Mouse (Mus musculus) lung, postnatal 10 days (tissue): Measurements from ENCODE around the gene Clec2e.

ENCODE experiments used
- DNase-seq: peaks from one replicate; pipeline ENCODE4 v3.0.0; 2021

Clec2e gene

DNA sequence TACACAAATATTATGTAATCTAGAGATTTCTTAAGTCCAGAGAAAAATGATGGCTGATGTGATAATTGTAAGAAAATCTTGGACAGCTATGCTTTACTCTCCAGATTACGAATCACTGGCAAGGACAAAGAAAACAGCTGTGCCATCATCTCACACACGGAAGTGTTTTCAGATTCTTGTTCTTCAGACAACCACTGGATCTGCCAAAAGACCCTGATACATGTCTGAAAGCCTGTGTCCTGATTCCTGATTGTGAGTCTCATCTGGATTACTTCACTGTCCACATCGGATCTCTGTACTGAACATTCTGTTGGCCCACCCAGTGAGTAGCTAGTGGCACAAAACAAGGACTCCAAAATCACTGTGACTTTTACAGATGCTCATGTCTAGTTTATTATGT, 44.5 kb downstream of the Clec2e start:
- no peak for DNase-seq

DNA sequence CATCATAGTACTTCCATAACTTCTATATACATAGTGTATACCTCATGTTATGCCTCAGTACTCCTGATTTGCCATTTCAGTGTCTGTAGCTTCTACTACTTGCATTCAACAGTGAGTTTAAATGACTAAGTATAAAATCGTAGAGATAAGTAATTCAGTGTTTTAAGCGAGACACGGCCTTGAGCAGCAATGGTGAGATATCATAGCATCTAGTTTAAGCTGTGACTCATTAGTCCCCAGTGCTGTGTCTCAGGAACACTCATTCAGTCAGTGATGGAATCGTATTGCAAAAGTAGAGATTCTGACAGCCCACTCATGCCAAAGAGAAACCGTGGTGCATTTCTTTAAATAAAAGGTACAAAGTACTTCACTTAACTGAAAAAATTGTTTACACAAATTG, 49.0 kb downstream of the Clec2e start:
- DNase-seq, result no peak

DNA sequence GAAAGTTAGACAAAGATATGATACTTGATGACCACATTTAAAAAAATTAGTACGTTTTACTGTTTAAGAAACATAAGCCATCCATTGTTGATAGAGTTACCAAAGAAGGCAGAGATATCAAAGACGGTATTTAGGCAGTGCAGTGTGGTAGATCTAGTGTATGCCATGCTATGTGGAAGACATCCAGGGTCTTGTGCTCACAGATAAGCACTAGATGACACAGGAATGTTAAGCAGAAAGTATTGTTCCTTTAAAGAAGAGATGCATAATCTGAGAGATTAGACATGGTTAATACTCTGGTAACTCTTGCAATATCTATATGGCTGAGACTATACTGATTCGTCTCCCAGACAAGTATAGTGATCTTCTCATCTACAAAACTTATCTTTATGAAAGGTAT, 49.6 kb downstream of the Clec2e start:
- no peak for DNase-seq

DNA sequence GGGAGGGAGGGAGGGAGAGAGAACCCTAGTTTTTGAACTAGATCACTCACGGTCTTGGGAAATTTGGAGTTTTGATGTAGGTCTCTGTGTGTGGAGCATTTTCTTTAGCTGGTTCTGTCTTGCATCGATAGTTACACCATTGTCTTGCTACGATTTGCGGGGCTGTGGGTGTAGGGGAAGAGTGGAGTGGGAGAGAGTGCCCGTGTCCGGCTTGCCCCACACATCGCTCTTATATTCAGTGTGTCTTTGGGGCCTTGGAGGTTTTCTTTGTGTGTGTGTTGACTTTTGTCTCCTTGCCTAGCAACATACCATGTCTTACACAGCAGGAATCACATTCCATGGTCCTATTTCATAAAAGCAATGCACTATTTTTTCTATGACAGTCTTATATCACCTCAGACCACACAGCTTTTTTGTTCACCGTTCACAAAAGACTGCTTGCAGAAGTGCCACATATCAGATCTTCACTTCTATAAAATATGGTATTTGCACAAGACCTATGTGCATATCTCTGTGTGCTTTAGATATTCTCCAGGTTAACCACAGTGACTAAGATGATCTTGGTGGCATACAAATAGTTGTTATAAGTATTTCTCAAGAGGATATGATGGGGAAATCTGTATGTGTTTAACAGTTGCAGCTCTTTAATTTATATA, 51.0 kb downstream of the Clec2e start:
- DNase-seq, result no peak

DNA sequence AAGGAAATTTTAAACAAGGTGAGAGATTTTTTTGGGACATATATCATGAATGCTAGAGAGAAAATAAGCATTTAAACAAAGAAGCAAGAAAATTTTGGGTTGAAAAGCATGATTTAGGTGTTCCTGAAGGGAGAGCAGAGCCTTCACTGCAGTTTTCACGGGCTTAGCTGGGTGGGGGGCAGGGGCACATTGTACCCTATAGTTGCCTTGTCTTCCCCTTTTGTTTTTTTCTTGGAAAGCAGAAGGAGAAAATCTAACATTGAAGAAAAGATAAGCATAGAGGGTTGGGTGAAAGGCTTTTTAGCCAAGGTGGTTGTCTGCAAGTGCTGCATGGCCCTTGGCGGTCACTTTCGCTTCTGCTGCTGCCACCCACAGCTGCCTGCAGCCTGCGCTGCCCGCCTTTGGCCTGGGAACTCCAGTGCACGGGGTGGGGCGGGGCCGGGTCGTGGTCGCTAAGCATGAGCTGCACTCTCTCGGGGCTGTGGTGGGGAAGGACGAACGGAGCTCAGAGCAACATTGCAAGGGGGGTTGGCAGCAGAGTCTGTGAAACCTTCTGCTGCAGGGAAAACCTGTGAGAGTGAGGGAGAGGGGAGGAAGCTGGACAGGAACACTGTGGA, 51.7 kb downstream of the Clec2e start:
- peak; percentile 78 for DNase-seq

DNA sequence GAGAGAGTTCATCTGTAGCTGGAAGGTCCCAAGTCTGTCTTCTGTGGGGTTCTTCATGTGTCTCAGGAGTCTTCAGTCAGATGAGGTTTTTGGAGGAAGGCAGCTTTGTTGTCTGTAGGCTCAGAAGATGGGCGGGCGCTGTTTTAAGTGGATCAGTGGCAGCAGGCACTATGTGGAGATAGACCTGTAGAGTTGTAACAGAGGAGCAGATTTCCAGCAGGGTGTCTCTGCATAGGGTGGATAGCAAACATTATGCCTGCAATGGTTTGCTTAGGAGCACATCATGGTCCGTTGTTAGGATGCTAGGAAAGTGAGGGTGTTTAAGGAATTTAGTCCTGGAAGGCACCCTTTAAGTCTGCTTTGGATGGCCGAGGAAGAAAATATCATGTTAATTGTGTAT, 52.3 kb downstream of the Clec2e start:
- no peak for DNase-seq

DNA sequence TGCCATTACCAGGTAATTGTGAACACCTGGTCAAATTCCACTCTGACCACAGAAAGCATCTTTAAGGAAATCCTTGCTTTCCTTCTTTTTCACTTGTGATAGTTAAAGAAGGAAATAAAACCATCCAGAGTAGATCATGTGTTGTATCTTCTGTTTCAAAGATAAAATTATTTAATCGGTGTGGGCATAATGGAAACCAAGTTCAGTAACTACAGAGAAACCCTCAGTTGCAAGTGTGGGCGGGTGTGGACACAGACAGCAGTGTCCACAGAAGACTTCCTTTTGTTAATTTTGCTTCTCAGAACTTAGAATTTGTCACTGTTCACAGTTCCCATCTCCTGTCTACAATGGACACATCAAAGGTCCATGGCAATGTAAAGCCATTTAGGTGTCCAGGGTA, 55.1 kb downstream of the Clec2e start, which contains the start of gene Klrb1f:
Gene Klrb1f (plus strand): TSS at position 301 of the 400 bp plus-strand sequence.
- DNase-seq, result no peak

DNA sequence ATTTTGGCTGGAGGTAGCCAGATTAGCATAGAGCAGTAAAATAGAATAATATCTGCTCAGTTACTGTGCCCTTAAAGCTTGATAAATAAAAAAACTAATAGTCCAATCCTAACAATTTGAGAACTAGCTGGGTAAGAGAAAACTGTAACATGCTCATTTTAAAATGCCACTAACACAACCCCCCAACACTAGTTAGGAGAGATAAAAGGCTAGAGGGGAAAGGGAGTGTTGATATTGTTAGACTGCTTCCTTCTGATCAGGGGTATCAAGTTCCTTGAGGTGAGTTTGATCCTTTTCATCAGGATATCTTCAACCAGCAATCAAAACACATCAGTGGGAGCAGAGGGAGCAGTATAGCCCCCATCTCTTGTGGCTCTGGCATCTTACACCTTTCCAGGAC, 58.2 kb downstream of the Clec2e start:
- DNase-seq, result no peak
